Mouse (Mus musculus) cerebellum, postnatal 25 days (tissue): Measurements from ENCODE around the gene Spata21.
"Not testable (repeated sequence)": the region's sequence is repeated elsewhere in the genome, so short reads cannot be mapped to it uniquely, and the experiment has no call there.

Experiments used
- DNase-seq, 2 experiments: peaks; one replicate each; pipeline ENCODE4 v3.0.0; 2021; ENCODE audit warnings: mixed read lengths in 2 of 2

Spata21 gene

GRCm38 (mm10) chr4:141131531-141132061 lies 43.5 kb downstream of the Spata21 start:
- DNase-seq, result peak in 1 of 2 experiments; percentile 47

GRCm38 (mm10) chr4:141132191-141132590 lies 44.1 kb downstream of the Spata21 start:
- no peak for DNase-seq

GRCm38 (mm10) chr4:141133227-141133626 lies 45.1 kb downstream of the Spata21 start:
- no peak for DNase-seq

- DNase-seq, result peak in 1 of 2 experiments; percentile 35
Measured at GRCm38 (mm10) chr4:141134031-141134441, 45.9 kb downstream of the Spata21 start.

GRCm38 (mm10) chr4:141134751-141135530 lies 46.8 kb downstream of the Spata21 start:
- peak; percentile 49 to 63 for DNase-seq

GRCm38 (mm10) chr4:141136126-141136525 lies 48.0 kb downstream of the Spata21 start:
- no peak for DNase-seq

GRCm38 (mm10) chr4:141137740-141138139 lies 49.6 kb downstream of the Spata21 start:
- DNase-seq, result not testable (repeated sequence)

GRCm38 (mm10) chr4:141138425-141139115 lies 50.4 kb downstream of the Spata21 start:
- no peak for DNase-seq

GRCm38 (mm10) chr4:141139116-141139970 lies 51.2 kb downstream of the Spata21 start, which contains the start of gene Szrd1:
Szrd1 (minus strand) TSS chr4:141139775.
- DNase-seq, result peak; percentile 99 to 100

- not testable (repeated sequence) for DNase-seq
Measured at GRCm38 (mm10) chr4:141140354-141140753, 52.2 kb downstream of the Spata21 start.

GRCm38 (mm10) chr4:141140967-141141366 lies 52.8 kb downstream of the Spata21 start:
- no peak for DNase-seq

GRCm38 (mm10) chr4:141142285-141142811 lies 54.2 kb downstream of the Spata21 start:
- DNase-seq, result peak; percentile 83 to 85

- DNase-seq, result not testable (repeated sequence)
Measured at GRCm38 (mm10) chr4:141145124-141145523, 57.0 kb downstream of the Spata21 start.

GRCm38 (mm10) chr4:141146491-141147033 lies 58.4 kb downstream of the Spata21 start:
- no peak for DNase-seq

- peak; percentile 97 for DNase-seq
Measured at GRCm38 (mm10) chr4:141147112-141148008, 59.2 kb downstream of the Spata21 start, which contains the start of gene Fbxo42. Fbxo42 (plus strand) TSS chr4:141147913.

GRCm38 (mm10) chr4:141148009-141148801 lies 60.1 kb downstream of the Spata21 start:
- DNase-seq, result peak in 1 of 2 experiments; percentile 59

GRCm38 (mm10) chr4:141149116-141149515 lies 61.0 kb downstream of the Spata21 start:
- DNase-seq, result no peak

GRCm38 (mm10) chr4:141157485-141157884 lies 69.4 kb downstream of the Spata21 start:
- DNase-seq, result no peak

- no peak for DNase-seq
Measured at GRCm38 (mm10) chr4:141158609-141159008, 70.5 kb downstream of the Spata21 start.

GRCm38 (mm10) chr4:141159093-141159492 lies 71.0 kb downstream of the Spata21 start:
- no peak for DNase-seq
